Mouse (Mus musculus) heart, adult 2 months (tissue): ENCODE measurements around the gene Tmem199.

ENCODE experiments used
- CTCF ChIP-seq: fragments of 200-600 bp; IDR thresholded peaks from 2 replicates; pipeline ENCODE4 v1.8.1; 2022; ENCODE audit warnings: antibody characterized with exemption, mild to moderate bottlenecking, moderate library complexity
- POLR2A ChIP-seq: fragments of 200-500 bp; IDR thresholded peaks from 2 replicates; pipeline ENCODE4 v1.6.1; 2011; ENCODE audit warnings: mild to moderate bottlenecking, low read depth, low read length, control low read depth; ENCODE audit not compliant: insufficient read depth

DNA sequence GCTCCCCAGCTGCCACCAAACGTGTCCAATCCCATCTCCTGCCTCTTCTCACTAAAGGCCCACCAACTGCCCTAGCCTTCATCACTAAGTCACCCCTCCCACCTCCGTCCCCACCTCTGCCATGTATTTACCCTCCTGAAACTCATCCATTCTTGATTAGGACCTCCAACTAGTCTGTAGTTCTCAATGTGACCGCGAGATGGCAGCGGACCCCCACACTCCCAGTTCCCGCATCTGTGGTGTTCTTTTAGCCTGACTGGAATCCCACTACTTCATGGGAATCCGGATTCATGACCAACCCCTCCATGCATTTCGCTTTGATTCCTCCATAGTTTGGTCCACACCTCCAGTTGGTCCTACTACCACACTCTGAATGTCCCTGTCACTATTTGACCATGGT is 23.8 kb downstream of the Tmem199 start:
- TF ChIP-seq POLR2A (no peak), CTCF (peak; percentile 87)
